In genomic region chr12:24498150-24498840, GRCm38 (mm10) we compare ENCODE assay signal across 8 mouse cellular contexts. TPM values are rescaled to one million over a fixed set of nuclear protein-coding genes. Genes with fewer than 3 reads are reported as not detected.
DNase-seq lines count a peak whose midpoint lies in the region; ATAC-seq and TF ChIP-seq lines count a peak whose summit lies in the region.

Gene Taf1b (plus strand): TSS chr12:24498359.

- H3K27ac ChIP-seq in heart, embryonic 12.5 days (ENCODE audit: poor library complexity, severe bottlenecking): peak within 1 kb of the TSS; percentile 83
- H3K27ac ChIP-seq in kidney, postnatal 0 days: peak within 1 kb of the TSS; percentile 55; the same call in 1 of the 2 replicates
- peak within 1 kb of the TSS; percentile 62; the same call in 1 of the 2 replicates for H3K27ac ChIP-seq in liver, embryonic 11.5 days (ENCODE audit: low read depth, low read length)
- peak within 1 kb of the TSS; percentile 52; the same call in 1 of the 2 replicates for H3K27ac ChIP-seq in stomach, embryonic 14.5 days (ENCODE audit: low read length)

- H3K4me1 ChIP-seq in heart, embryonic 12.5 days (replicated peaks): peaks cover 4% of the 10 kb centered on the region; the same call in 1 of the 2 replicates
- no peaks in the 10 kb centered on the region for H3K4me1 ChIP-seq in kidney, postnatal 0 days (replicated peaks; ENCODE audit: insufficient read depth, low read length)
- no peaks in the 10 kb centered on the region for H3K4me1 ChIP-seq in liver, embryonic 11.5 days (replicated peaks; ENCODE audit: control insufficient read depth, insufficient read depth, low read length)
- H3K4me1 ChIP-seq in stomach, embryonic 14.5 days (ENCODE audit: control insufficient read depth, insufficient read depth, low read length): no peaks in the 10 kb centered on the region

- TF ChIP-seq CTCF in kidney, postnatal 0 days (IDR thresholded peaks at IDR 0.05; ENCODE audit: low read depth): 0 out of 2 replicates have a peak, but pooled peaks have one; percentile 5

- H3K4me3 ChIP-seq in heart, embryonic 12.5 days: peak within 1 kb of the TSS; percentile 86
- peak within 1 kb of the TSS; percentile 48 for H3K4me3 ChIP-seq in kidney, postnatal 0 days (replicated peaks; ENCODE audit: low read depth, low read length)
- peak within 1 kb of the TSS; percentile 74 for H3K4me3 ChIP-seq in liver, embryonic 11.5 days (ENCODE audit: low read depth, low read length)
- H3K4me3 ChIP-seq in stomach, embryonic 14.5 days (ENCODE audit: low read depth, low read length): peak within 1 kb of the TSS; percentile 73

- 8% methylated on average over 31 of the region's 31 CpGs for WGBS in heart, embryonic 12.5 days
- 9% methylated on average over 31 of the region's 31 CpGs for WGBS in kidney, postnatal 0 days
- 9% methylated on average over 31 of the region's 31 CpGs for WGBS in liver, embryonic 11.5 days
- WGBS in stomach, embryonic 14.5 days: 9% methylated on average over 31 of the region's 31 CpGs

- H3K36me3 ChIP-seq in heart, embryonic 12.5 days: peaks cover 10% of the 10 kb centered on the region; the same call in 1 of the 2 replicates
- H3K36me3 ChIP-seq in kidney, postnatal 0 days (ENCODE audit: insufficient read depth, low read length): no peaks in the 10 kb centered on the region
- no peaks in the 10 kb centered on the region for H3K36me3 ChIP-seq in liver, embryonic 11.5 days (ENCODE audit: control insufficient read depth, insufficient read depth, low read length)
- H3K36me3 ChIP-seq in stomach, embryonic 14.5 days (ENCODE audit: control insufficient read depth, insufficient read depth, low read length): no peaks in the 10 kb centered on the region

- H3K27me3 ChIP-seq in heart, embryonic 12.5 days (replicated peaks): no peaks in the 10 kb centered on the region
- no peaks in the 10 kb centered on the region for H3K27me3 ChIP-seq in kidney, postnatal 0 days (ENCODE audit: insufficient read depth, low read length)
- H3K27me3 ChIP-seq in liver, embryonic 11.5 days (replicated peaks; ENCODE audit: control insufficient read depth, insufficient read depth, low read length): no peaks in the 10 kb centered on the region
- no peaks in the 10 kb centered on the region for H3K27me3 ChIP-seq in stomach, embryonic 14.5 days (ENCODE audit: control insufficient read depth, insufficient read depth, low read length)

- ATAC-seq in erythroblast, adult 5-6 weeks (replicated peaks; ENCODE audit: low FRiP score, poor library complexity, severe bottlenecking): peak; percentile 98
- peak; percentile 88 for ATAC-seq in heart, embryonic 12.5 days (ENCODE audit: insufficient number of reproducible peaks, low FRiP score)
- ATAC-seq in kidney, postnatal 0 days (replicated peaks; ENCODE audit: low FRiP score, low read depth): peak; percentile 87
- peak; percentile 88 for ATAC-seq in liver, embryonic 11.5 days (replicated peaks; ENCODE audit: low FRiP score)
- ATAC-seq in stomach, embryonic 14.5 days (ENCODE audit: insufficient number of reproducible peaks, insufficient read depth, low FRiP score, low read depth): peak; percentile 89

- H3K9me3 ChIP-seq in heart, embryonic 12.5 days (replicated peaks): no peaks in the 10 kb centered on the region
- no peaks in the 10 kb centered on the region for H3K9me3 ChIP-seq in kidney, postnatal 0 days (replicated peaks; ENCODE audit: low read length)
- no peaks in the 10 kb centered on the region for H3K9me3 ChIP-seq in liver, embryonic 11.5 days (ENCODE audit: control insufficient read depth, low read length)
- H3K9me3 ChIP-seq in stomach, embryonic 14.5 days (ENCODE audit: control insufficient read depth, low read depth, low read length): no peaks in the 10 kb centered on the region

- H3K9ac ChIP-seq in heart, embryonic 12.5 days: peak within 1 kb of the TSS; percentile 80
- H3K9ac ChIP-seq in kidney, postnatal 0 days (ENCODE audit: low read depth, low read length): peak within 1 kb of the TSS; percentile 71
- H3K9ac ChIP-seq in liver, embryonic 11.5 days (ENCODE audit: low read depth, low read length): peak within 1 kb of the TSS; percentile 78
- peak within 1 kb of the TSS; percentile 23 for H3K9ac ChIP-seq in stomach, embryonic 14.5 days (replicated peaks; ENCODE audit: low read depth, low read length)

- DNase-seq in B cell, adult 2 months: peak; percentile 92 to 93
- peak; percentile 93 for DNase-seq in brain, adult 2 months (ENCODE audit: low read depth, low spot score)
- DNase-seq in kidney, postnatal 0 days (ENCODE audit: low spot score): peak; percentile 75
- DNase-seq in liver, embryonic 11.5 days (ENCODE audit: low spot score): peak; percentile 87
- DNase-seq in naive thymus-derived CD4-positive, alpha-beta T cell, adult 2 months (ENCODE audit: low read depth): peak; percentile 94

- H3K4me2 ChIP-seq in heart, embryonic 12.5 days: peak within 1 kb of the TSS; percentile 73
- H3K4me2 ChIP-seq in kidney, postnatal 0 days (ENCODE audit: low read length): peak within 1 kb of the TSS; percentile 60
- peak within 1 kb of the TSS; percentile 62 for H3K4me2 ChIP-seq in liver, embryonic 11.5 days
- H3K4me2 ChIP-seq in stomach, embryonic 14.5 days (replicated peaks; ENCODE audit: low read depth, low read length): peak within 1 kb of the TSS; percentile 46

RNA-seq across cellular contexts. Expression of gene Taf1b, which starts in this region (rescaled TPM):
- 6.5 and 17.1 TPM in 2 replicates for total RNA-seq in erythroblast, adult 5-6 weeks (2015; ENCODE audit: low replicate concordance)
- total RNA-seq in erythroblast, adult 5-6 weeks (2017; ENCODE audit: low replicate concordance): 9.3 and 9.9 TPM in 2 replicates
- 23.9 and 25.4 TPM in 2 replicates for polyA plus RNA-seq in heart, embryonic 12.5 days (2016; fragmentation: Nextera tagmentation; extraction: Ambion mirVana)
- polyA plus RNA-seq in kidney, postnatal 0 days (2015; fragmentation: Nextera tagmentation; extraction: Ambion mirVana): 27.6 and 28.5 TPM in 2 replicates
- 23.2 and 23.7 TPM in 2 replicates for polyA plus RNA-seq in liver, embryonic 11.5 days (2014; fragmentation: Nextera tagmentation; extraction: Ambion mirVana)
- polyA plus RNA-seq in stomach, embryonic 14.5 days (2014; fragmentation: Nextera tagmentation; extraction: Ambion mirVana): 25.5 and 27.5 TPM in 2 replicates

Comparison
In these comparisons a context has a peak if more than half of its experiments do, and no peak if none do; other contexts are left out.
1. Peak in every context shown above with its lines: DNase-seq, ATAC-seq, H3K4me3 ChIP-seq and H3K27ac ChIP-seq.
2. H3K9ac ChIP-seq: peak in every context shown above with its lines; median percentile 80 in heart, embryonic 12.5 days; 78 in liver, embryonic 11.5 days; 71 in kidney, postnatal 0 days; 23 in stomach, embryonic 14.5 days.